Mouse (Mus musculus): ENCODE data around the gene Mrpl9.

DNA sequence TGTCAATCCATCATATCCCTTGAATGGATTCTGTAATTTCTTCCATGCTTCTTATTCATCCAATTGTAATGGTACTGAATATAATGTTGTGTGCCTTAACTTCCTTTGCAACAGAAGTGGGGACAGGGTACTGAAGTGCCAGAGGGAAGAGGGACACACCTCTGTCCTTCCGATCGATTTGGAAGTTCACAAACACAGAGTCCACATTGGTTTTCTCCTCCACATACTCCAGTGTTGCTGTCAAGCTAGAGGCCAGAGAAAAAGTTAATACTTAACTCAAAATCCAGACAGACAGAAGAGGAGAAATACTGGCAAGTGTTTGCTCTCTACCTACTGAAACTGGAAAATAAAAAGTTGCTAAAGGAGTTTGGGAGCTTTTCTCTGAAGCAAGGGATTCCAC, 8.8 kb upstream of the Mrpl9 start:
- TF ChIP-seq CTCF (conservative IDR thresholded peaks at IDR 0.05; ENCODE audit: low read length) (no peak), POU5F1 (IDR thresholded peaks at IDR 0.05; ENCODE audit: borderline replicate concordance, low read length) (no peak)

Data from E14TG2a.4 (cell line).